In the genomic region with DNA sequence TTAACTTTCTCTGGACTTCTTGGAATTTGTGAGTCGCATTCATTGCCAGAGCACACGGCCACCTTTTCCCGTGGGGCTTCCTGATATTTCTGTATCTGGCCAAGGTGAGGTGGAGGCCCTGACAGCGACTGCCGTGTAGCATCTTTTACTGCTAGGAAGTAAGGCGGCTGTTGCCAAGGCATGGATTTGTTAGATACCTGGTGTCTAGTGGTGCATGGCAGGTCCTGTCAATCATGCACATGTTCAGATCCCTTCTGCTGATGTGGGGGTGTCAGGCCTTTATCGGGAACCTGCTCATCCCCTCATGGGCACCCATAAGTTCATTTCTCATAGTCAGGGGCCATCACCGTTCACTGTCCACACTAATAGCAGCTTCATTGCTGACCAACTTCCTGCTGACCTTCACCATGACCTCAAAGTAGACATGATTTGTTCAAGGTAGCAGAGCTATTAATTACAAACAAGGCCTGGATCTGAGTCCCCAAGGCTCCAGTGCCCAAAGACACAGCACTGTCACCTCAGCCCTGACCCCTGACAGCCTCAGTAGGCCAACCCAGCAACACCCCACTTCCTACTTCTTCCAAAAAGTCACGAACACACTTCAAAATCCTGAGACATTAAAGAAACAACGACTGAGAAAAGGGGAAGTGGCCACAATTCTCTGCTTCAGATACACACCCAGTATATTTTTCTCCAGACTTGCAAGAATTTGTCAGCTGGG, we compare ENCODE assay signal across 11 mouse cellular contexts.
DNase-seq lines count a peak whose midpoint lies in the region; ATAC-seq lines count a peak whose summit lies in the region.
"Had no signal": no experiment of that assay in that cellular context is flagged by ENCODE, and none has a peak within 500 bp of the region (broad histone marks: within the 10 kb centered on the region; RNA-seq: fewer than 3 reads in every experiment).

No protein-coding gene starts in this region.

- H3K27me3 ChIP-seq in splenic B cell, adult 2 months (ENCODE audit: control insufficient read depth, insufficient read depth, low read length, poor library complexity, severe bottlenecking): no peaks in the 10 kb centered on the region
- H3K27me3 ChIP-seq: heart, embryonic 13.5 days had no signal

- H3K27ac ChIP-seq in brown adipose tissue, adult 24 weeks (replicated peaks; ENCODE audit: low read depth, low read length): peak overlapping the region; percentile 42
- H3K27ac ChIP-seq: heart, embryonic 13.5 days had no signal

- no peak overlapping the region for H3K4me3 ChIP-seq in brown adipose tissue, adult 24 weeks (ENCODE audit: insufficient read depth, low read depth, low read length)
- H3K4me3 ChIP-seq: heart, embryonic 13.5 days had no signal

- peak; percentile 16 to 40 for DNase-seq in spleen, postnatal 36 days (ENCODE audit: low spot score in 2 of 2)
- no peak for DNase-seq in spleen, adult 18-20 months
- peak; percentile 47 to 52 for DNase-seq in kidney, postnatal 25 days
- DNase-seq in splenic B cell, adult 2 months (ENCODE audit: low read depth, low spot score): peak; percentile 61
- no peak for DNase-seq in cerebellum, postnatal 25 days
- DNase-seq in cerebellum, adult 11 months: no peak
- DNase-seq: layer of hippocampus, postnatal 36 days had no signal

- H3K36me3 ChIP-seq in splenic B cell, adult 2 months (ENCODE audit: control insufficient read depth, insufficient read depth, low read length, poor library complexity, severe bottlenecking): no peaks in the 10 kb centered on the region
- H3K36me3 ChIP-seq: heart, embryonic 13.5 days had no signal

- H3K4me1 ChIP-seq in brown adipose tissue, adult 24 weeks (ENCODE audit: control insufficient read depth, insufficient read depth, insufficient read length, low read length): peaks cover 5% of the 10 kb centered on the region; the same call in 1 of the 2 replicates
- H3K4me1 ChIP-seq: heart, embryonic 13.5 days had no signal

- ATAC-seq in megakaryocyte-erythroid progenitor cell, adult 5-6 weeks (replicated peaks; ENCODE audit: low FRiP score, low TSS enrichment, poor library complexity, severe bottlenecking): no peak
- ATAC-seq: hindbrain, embryonic 16.5 days had no signal

Comparison
In these comparisons a context has a peak if more than half of its experiments do, and no peak if none do; other contexts are left out.
1. DNase-seq: peak in spleen, postnatal 36 days (2 of 2), kidney, postnatal 25 days (2 of 2) and splenic B cell, adult 2 months (single experiment); none in spleen, adult 18-20 months (0 of 2), cerebellum, postnatal 25 days (0 of 2) and cerebellum, adult 11 months (single experiment).